Mouse (Mus musculus) T-helper 2 cell (primary cell): ENCODE measurements around the gene Bcl2l12.
"Not testable (repeated sequence)": the region's sequence is repeated elsewhere in the genome, so short reads cannot be mapped to it uniquely, and the experiment has no call there.

ENCODE experiments used
- in situ Hi-C: fragments of 300-600 bp; cut with MboI, MseI; formaldehyde crosslinking; loops from one replicate; pipeline ENCODE4 v1.15.1; 2025; ENCODE audit warnings: high pct_unique_total_duplicates

Bcl2l12 gene

GRCm38 (mm10) chr7:44998501-44998955, at the start of gene Bcl2l12:
Bcl2l12 (minus strand) TSS chr7:44998712.
- in situ Hi-C loops, result no loop called here

GRCm38 (mm10) chr7:45047491-45047890, 49.0 kb upstream of the Bcl2l12 start:
- in situ Hi-C loops, result no loop called here

GRCm38 (mm10) chr7:45046853-45047350, 48.4 kb upstream of the Bcl2l12 start:
- in situ Hi-C loops, result no loop called here

GRCm38 (mm10) chr7:45045741-45046140, 47.2 kb upstream of the Bcl2l12 start:
- in situ Hi-C loops, result no loop called here

GRCm38 (mm10) chr7:45043307-45043706, 44.8 kb upstream of the Bcl2l12 start:
- in situ Hi-C loops, result no loop called here

DNA sequence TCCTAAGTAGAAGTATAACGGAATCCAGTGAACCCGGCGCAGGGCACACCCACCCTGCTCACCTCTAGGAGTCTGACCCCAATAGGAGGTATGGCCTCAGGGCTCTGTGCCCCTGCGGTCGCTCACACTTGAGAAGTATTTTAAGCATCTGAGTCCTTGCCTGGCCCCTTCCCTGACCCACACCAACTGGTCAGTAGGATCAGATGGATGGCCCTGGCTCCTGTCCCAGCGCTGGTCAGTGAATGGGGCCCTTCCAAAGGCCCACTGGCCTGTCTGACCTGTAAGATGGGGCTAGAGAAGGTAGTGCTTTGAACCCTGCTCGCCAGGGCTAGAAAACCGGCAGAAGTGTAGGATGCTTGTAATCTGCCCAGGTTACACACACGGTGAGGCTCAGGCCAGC, 42.3 kb upstream of the Bcl2l12 start:
- in situ Hi-C loops, result no loop called here

- in situ Hi-C loops, result no loop called here
These were observed 39.9 kb upstream of the Bcl2l12 start for GRCm38 (mm10) chr7:45038411-45038810.

- in situ Hi-C loops, result no loop called here
These were observed 39.3 kb upstream of the Bcl2l12 start for GRCm38 (mm10) chr7:45037720-45038361.

GRCm38 (mm10) chr7:45036702-45037101, 38.2 kb upstream of the Bcl2l12 start:
- in situ Hi-C loops, result no loop called here

- in situ Hi-C loops, result no loop called here
These were observed 37.1 kb upstream of the Bcl2l12 start for GRCm38 (mm10) chr7:45035631-45036030.

DNA sequence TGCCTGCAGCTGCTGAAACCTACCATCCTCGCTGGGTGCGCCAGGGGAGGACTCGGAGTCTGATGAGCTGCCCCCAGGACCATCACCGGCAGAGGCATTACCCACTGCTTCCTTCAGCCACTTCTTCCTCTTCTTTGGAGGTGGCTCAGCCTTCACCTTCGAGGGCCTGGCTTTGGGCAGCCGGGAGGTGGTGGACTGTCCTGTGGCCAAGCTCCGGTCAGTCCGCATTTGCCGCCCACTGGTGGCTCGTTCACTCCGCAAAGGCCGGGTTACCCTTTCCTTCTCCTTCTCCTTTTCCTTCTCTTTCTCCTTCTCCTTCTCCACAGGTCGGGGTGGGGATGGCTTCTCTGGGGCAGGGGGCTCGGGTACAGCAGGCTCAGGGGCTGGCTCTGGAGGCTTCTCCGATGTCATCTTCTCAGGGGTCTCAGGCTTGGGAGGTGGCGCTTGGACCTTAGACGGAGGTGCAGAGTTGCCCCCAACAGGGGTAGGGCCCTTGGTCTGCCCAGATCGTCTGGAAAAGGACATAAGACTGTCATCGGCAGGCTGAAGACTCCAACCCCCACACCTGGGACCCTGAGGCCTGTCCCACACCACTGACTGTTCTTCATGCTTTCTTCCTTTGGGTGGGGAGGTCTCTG, 35.3 kb upstream of the Bcl2l12 start:
- in situ Hi-C loops, result no loop called here

- in situ Hi-C loops, result no loop called here
These were observed 32.3 kb upstream of the Bcl2l12 start for GRCm38 (mm10) chr7:45030857-45031256.

DNA sequence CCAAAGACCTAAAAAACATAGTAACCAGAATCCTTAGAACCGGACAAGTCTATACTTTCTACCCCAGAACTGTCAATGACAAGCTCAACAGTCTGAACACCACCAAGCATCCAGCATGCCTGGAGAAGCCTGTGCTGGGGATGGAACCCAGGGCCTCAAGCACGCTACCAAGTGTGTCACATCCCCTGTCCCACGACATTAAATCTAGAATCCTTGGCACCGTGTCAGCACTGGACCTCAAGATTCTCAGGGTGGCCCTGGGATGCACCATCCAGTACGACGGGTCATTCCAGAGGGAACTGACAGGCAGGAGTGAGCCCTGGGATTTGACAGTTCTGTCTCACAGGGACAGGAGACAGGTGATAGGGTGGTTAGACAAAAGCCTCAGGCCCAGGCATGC, 31.5 kb upstream of the Bcl2l12 start:
- in situ Hi-C loops, result no loop called here

- in situ Hi-C loops, result no loop called here
These were observed 29.8 kb upstream of the Bcl2l12 start for GRCm38 (mm10) chr7:45028351-45028750.

- in situ Hi-C loops, result no loop called here
These were observed 29.2 kb upstream of the Bcl2l12 start for GRCm38 (mm10) chr7:45027761-45028160.

- in situ Hi-C loops, result no loop called here
These were observed 27.7 kb upstream of the Bcl2l12 start for GRCm38 (mm10) chr7:45026256-45026655.

DNA sequence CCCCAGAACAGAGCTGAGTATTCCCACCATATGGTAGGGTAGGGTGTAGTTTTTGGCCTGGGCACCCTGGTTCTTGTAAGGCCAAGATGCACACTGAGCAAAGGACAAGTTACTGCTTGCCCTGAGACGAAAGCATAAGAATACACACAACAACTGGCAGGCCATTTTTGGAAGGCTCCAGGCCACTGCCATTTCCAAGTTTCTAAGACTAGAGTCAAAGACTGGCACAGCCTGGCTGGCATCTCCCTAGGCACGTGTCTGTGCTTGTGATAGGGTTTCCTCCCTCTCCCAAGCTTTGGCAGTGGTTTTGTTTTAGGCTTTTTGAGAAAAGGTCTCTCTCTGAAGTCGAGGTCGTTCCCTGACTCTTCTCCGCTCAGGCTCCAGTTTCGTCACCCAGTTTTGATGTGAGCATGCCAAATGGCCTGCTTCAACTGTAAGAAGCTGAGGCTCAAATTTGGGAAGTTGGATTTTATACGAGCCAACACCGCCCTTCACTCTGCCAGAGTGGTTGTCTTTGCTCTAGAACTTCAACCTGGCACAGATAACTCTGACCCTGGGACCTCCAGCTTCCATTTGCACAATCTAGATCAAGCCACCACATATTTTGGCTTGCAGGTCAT, 27.2 kb upstream of the Bcl2l12 start:
- in situ Hi-C loops, result no loop called here

DNA sequence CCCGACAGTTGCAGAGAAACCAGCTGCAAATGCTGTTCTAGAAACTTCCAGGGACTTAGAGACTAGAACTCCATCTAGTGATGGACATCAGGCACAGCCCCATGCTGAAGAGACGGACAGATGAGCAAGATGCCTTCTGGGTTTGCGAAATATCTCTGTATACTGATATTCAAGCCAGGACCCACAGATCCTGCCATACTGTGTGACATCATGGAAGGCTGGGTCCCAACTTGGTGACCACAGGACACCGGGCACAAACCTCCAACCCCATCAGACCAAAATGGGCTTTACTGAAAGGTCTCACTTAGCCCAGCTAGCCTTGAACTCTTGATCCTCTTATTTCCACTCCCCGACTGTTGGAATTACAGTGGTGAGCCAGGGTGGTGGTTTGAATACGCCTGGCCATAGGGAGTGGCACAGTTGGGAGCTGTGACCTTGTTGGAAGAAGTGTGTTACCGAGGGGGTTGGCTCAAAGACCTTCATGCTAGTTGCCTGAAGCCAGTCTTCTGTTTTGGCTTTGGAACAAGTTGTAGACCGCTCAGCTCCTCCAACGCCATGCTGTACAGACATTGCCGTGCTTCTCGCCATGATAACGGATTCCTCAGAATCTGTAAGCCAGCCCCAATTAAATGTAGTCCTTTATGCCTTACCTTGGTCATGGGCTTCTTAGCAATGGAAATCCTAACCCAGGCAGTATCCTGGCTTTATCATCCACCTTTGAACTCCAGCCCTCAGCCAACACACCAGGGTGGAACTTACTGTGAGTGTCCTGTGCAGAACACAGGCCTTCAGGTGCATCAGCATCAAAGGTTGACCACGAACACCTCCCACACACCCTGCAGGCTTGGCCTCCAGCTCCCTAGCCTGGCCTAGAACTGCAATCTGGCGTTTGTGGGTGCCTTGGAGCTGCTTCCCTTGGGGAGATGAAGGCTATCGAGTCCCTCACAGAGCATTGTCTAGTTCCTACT, 26.1 kb upstream of the Bcl2l12 start:
- in situ Hi-C loops, result no loop called here

GRCm38 (mm10) chr7:45023711-45024110, 25.2 kb upstream of the Bcl2l12 start:
- in situ Hi-C loops, result not testable (repeated sequence)

DNA sequence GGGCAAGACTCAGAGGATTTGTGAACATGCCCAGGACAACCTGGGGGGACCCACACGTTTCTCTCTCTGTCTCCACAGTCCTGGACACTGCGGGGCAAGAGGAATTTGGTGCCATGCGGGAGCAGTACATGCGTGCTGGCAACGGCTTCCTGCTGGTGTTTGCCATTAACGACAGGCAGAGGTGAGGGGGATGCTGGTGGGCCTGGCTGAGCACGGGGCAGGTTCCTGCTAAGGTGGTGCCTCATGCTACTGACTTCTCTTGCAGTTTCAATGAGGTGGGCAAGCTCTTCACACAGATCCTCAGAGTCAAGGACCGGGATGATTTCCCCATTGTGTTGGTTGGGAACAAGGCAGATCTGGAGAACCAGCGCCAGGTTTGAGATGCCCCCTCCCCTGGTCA, 21.7 kb upstream of the Bcl2l12 start:
- in situ Hi-C loops, result no loop called here

DNA sequence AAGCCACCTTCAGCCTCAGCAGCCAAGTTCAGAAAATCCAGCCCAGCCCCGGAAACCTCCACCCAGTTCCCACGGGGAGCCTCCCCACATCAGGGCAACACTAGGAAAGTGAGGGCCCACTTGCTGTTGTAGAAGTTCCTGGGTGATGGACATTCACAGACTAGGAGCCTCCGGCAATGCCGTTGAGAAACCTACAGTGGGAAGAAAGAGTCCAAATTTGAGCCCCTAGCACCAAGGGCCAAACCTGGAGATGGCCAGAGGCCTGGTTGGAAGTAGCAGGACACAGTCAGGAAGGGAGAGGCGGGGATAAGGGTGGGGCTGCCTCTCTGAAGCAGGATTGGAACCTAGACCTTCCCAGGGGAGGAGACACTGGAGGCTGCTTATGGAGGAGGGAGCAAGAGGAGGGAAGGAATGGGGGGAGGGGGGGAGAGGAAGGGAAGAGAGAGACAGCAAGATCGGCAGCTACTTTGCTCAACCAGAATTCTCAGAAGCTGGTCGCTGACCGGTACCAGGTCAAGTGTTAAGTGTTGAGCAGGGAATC, 20.6 kb upstream of the Bcl2l12 start:
- in situ Hi-C loops, result loop anchor here (5.0 kb wide), 1 partner anchor 38 kb away; no protein-coding TSS in a partner anchor
